Mouse (Mus musculus) spleen, adult 12 weeks (tissue): ENCODE data around the gene Fam89a.

Source experiments
- DNase-seq: peaks from one replicate; pipeline ENCODE4 v3.0.0; 2022; ENCODE audit warnings: low spot score

Gene Fam89a

DNA sequence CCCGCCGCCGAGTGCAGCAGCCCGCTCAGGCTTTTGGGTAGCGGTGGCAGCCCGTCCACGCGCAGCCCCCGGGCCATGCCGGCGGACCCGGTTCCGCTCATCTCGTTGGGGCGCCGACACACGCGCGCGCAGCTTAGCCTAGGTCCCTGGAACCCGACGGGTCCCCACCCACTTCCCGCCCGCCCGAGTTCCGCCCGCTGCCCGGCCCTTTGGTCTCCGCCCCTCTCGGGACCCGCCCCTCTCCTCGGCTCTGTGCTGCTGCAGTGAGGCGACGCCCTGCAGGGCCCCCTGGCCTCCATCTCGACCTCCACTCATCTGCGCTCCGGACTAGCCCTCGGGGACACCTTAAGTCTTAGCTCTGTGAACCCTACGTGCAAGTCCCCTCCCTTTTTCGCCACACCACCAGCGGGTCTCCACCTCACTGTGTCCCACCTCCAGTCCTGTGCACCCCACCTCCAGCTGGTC lies at the start of gene Fam89a:
Fam89a (minus strand) TSS at position 124 of the 465 bp plus-strand sequence.
- peak; percentile 15 for DNase-seq

- DNase-seq, result no peak
These were observed 48.9 kb upstream of the Fam89a start for GRCm38 (mm10) chr8:124800542-124800941.

DNA sequence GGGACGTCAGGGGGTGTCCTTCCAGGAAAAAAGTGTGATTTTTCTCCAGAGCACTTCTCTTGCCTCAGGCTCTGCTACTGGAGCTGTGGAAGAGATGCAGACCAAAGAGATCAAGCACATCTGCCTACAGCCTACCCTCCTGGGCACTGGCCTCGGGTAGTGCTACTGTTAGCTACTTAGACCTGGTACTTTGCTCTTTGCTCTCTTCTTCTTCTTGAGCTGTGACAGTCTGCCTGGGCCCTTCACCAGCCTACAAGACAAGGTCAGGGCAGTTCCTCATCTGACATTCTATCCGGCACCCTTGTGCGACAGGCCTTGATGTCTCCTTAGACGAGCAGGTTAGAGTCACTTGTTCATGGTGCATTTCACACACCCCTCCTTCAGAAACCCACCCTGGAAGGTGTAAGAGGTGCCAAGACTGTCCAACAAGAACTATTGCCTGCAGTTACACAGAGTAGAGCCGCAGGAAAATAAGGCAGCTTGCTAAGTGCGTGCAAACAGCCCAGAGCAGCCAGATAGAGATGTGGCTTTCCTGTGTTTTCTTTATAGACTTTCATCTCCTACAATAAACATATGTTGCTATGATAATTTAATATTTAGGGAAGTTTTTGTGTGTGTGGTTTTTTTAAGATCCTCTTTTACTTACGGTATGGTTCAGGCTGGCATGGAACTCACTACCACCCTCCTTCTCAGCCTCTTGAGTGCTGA lies 44.3 kb upstream of the Fam89a start:
- no peak for DNase-seq

DNA sequence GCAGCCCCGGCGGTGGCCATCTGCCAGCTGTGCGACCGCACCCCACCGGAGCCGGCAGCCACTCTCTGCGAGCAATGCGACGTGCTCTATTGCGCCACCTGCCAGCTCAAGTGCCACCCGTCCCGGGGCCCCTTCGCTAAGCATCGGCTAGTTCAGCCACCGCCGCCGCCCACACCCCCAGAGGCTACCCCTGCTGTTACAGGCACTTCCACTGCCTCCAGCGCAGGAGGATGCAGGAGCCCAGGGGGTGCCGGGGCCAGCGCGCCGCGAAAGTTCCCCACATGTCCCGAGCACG lies 42.8 kb upstream of the Fam89a start:
- no peak for DNase-seq

- DNase-seq, result no peak
These were observed 42.2 kb upstream of the Fam89a start for GRCm38 (mm10) chr8:124793661-124794485.

- peak; percentile 47 for DNase-seq
These were observed 41.6 kb upstream of the Fam89a start for GRCm38 (mm10) chr8:124793172-124793651.

GRCm38 (mm10) chr8:124792708-124793107 lies 41.1 kb upstream of the Fam89a start, which contains the start of gene Trim67:
Trim67 (plus strand) TSS chr8:124793092.
- no peak for DNase-seq

DNA sequence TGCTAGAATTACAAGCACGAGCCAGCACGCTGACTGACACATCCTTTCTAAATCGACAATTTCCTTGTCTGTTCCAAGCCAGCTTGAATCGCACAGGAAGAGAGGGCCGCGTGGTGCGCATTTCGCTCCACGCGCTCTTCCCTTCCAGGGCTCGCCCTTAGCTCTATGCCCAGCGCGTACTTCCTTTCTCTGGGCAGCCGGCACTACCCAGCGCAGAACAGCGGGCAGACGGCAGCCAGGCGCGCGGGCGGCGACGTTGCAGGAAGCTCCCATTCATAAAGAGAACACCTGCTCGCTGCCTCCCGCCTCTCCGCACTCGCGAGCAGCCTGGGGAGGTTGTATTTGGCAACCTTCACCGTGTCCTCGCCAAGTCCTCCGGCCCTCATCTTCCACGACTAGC lies 40.6 kb upstream of the Fam89a start:
- no peak for DNase-seq

- no peak for DNase-seq
These were observed 40.1 kb upstream of the Fam89a start for GRCm38 (mm10) chr8:124791751-124792150.

DNA sequence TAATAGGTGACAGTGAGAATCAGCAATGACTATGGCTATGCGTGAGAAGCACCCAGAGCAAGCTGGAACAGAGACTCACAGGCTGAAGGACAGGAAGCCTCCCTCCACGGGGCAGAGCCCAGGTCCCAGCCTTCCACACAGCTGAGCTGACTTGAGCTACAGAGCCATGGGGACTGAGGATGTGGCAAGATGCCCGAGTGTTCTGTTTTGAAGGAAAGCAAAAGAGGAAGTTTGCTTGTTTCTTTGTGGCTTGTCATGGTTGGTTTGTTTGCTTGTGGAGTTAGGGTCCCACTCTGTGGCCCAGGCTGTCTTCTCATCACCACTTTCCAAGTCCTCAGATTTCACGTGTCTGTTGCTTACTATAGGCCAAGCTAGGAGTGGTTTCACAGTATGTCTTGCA lies 39.0 kb upstream of the Fam89a start:
- no peak for DNase-seq

DNA sequence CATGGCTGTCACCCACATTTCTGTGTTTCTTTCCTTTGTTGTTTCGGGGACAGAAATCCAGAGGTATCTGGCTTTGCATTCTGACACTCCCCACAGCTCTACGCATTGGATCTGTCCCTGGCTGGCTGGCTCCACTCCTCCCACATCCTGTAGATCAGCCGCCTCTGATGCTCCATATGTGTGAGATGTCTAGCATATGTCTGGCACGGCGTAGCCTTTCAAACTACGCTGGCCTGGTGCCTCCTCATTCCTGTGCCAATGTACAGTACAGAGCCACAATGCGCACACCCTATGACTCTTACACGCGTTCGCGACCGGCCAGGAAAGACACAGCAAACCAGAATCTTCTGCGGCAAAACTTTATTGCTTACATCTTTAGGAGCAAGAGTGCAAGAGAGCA lies 33.0 kb upstream of the Fam89a start:
- no peak for DNase-seq

DNA sequence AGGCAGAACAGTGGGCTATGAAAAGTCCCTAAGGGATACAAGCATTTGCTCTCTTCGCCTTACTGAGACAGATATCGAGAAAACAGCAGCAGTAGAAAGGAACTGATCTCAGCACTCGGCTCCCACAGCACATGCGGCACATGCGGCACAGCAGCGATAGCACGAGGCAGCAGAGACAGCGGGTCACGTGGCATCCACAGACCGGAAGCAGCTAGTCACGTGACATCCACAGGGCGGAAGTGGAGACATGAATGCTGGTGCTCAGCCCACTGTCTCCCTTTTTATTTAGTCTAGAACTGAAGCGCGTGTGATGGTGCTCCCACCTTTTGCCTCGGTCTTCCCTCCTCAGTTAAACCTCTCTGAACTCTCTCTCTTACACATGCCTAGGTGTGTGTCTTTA lies 31.6 kb upstream of the Fam89a start:
- no peak for DNase-seq

GRCm38 (mm10) chr8:124782431-124782830 lies 30.8 kb upstream of the Fam89a start:
- DNase-seq, result no peak

DNA sequence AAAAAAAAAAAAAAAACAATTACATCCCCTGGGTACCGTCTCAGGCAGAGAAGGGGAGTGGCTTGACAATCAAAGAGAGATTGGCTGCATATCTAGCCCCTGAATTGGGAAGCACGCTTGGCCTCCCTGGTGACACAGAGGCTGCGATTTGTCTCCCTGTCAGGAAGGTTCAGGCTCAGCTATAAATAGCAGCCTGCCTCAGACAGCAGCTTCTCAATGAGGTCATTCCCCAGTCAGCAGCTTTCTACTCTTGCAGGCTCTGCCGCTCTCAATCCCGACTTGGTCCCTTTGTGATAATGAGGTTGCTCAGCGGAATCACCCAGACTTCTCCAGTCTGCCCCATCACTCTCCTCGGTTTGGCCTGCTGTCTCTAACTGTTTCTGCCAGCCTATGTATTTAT lies 28.6 kb upstream of the Fam89a start:
- no peak for DNase-seq

DNA sequence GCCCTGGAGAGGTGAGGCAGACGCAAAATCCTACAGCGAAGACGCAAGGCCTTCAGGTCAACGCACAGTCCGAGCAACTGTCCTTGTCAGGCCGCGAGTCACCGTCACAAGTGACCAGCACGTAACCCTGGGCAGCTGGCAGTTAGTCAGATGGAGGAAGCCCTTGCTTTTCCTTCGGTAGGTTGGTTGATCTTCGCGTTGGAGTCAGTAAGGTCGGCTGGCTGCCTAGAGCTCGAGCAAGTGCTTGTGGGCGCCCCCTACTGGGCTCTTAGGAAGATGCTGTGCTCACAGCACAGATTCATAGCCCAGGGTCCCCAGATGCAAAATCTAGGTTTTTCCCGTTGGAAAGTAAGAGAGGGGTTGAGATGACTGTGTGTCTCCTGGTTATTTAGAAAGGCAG lies 24.1 kb upstream of the Fam89a start:
- DNase-seq, result peak; percentile 22

GRCm38 (mm10) chr8:124772389-124772788 lies 20.8 kb upstream of the Fam89a start:
- no peak for DNase-seq

DNA sequence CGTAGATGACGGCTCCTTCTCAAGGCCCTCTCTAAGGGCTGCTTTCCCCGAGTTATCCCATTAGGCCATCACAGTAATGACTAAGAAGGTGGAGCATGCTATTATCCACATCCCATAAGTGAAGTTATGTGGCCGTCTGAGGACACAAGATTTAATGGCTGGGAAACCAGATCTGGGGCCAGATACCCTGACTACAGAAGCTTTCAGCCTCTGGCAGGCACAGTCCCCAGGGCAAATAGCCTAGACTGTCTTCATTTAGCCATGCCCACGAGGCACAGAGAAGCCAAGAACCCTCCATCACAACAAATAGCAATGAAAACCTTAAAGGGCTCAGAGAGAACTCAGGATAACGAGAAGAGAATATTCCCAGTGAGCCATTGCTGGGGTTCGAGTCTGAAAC lies 11.4 kb upstream of the Fam89a start:
- no peak for DNase-seq

DNA sequence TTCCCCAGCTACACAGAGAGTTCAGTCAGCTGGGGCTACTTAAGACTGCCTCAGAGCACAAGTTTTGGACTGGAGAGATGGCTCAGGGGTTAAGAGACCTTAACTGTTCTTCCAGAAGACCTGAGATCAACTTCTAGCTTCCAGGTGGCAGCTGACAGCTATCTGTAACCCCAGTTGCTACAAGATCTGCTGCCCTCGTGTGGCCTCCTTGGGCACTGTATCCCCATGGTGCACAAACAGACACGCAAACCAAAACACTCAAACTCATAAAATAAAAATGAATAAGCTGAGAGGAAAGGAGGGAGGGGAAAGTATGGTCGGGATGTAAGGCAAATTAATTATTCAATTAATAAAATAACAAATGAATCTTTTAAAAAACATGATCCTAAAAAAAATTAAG lies 6.9 kb upstream of the Fam89a start:
- no peak for DNase-seq

GRCm38 (mm10) chr8:124756601-124757000 lies 5.0 kb upstream of the Fam89a start:
- DNase-seq, result no peak

- DNase-seq, result no peak
These were observed 4.5 kb upstream of the Fam89a start for GRCm38 (mm10) chr8:124756153-124756552.

- DNase-seq, result no peak
These were observed 3.8 kb upstream of the Fam89a start for GRCm38 (mm10) chr8:124755481-124755880.

DNA sequence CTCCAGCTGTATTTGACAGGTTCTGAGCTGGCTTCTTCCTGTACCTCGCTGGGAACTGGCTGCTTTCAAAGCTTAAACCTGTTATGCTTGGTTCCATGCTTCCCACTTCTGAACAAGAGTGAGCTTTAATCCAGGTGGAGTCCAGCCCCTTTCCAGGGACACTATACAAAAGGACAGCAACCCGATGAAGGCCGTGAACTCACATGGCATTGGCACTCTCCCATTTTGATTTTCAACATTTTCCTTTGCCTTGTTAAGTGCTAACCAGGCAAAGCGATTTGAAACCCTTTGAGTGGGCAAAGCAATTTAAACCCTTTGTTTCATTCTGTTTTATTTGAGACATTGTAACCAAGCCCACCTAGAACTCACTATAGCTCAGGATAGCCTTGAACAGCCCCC lies 3.2 kb upstream of the Fam89a start:
- no peak for DNase-seq

GRCm38 (mm10) chr8:124754101-124754791 lies 2.6 kb upstream of the Fam89a start:
- no peak for DNase-seq
